Mouse (Mus musculus) neutrophil, adult 5-6 weeks (primary cell): ENCODE measurements at regions not wholly inside any gene's neighbourhood (a gene's known extent, or its start where the extent isn't known, plus 50 kb on each side); places are given as distances from the start of the nearest gene placed in this dataset.

Experiments
- ATAC-seq: fragments of 151-379, 151-347 bp; 2 replicates; pipeline ENCODE4 v1.8.0; 2017; ENCODE audit warnings: mild to moderate bottlenecking, moderate TSS enrichment; ENCODE audit not compliant: insufficient number of reproducible peaks, poor library complexity, low FRiP score, severe bottlenecking; ENCODE audit errors: extremely low read depth

DNA sequence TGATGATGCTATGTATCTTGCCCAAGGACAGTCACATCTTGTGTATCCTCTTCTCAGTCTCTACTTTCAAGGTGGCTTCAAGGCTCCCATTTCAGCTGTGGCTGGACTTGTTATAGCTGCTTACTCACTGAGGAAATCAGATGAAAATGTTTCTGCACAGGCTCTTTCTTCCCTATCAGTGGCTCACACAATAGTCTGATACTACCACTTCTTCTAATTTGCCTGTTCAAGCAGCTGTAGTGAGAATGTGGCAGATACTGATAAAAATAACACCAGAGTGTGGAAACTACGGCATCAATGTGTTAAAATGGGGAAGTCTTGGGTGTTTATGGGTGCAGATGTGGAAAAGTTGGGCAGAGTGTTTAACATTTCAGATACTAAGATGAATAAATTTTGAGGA, 145.9 kb upstream of the Tusc1 start:
- no peak for ATAC-seq

DNA sequence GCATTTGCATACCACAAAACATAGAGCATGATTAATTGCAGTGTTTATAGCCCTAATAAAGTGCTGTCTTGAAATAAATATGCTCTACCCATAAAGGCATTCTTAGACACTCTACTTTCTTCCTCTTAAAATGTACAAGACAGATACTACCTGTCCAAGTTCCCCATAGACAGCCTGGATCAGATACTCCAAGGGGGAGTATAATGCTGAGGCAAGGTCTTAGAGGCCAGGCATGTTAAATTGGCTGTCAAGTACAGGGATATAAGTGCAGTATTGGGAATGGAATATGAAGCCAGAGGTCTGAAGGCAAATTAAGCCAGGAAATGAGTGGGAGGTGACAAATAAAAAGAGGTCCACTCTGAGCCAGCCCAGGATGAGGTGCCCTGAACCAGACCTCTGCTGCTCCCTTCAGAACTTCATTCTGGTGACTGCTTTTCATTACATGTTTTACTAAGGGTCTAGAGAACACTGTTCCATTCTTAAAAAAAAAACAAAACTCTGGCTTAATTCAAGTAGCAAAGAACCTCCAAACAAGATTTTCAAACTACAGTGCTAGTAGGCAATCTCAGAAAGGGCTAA, 142.0 kb upstream of the Tusc1 start:
- ATAC-seq, result no peak

DNA sequence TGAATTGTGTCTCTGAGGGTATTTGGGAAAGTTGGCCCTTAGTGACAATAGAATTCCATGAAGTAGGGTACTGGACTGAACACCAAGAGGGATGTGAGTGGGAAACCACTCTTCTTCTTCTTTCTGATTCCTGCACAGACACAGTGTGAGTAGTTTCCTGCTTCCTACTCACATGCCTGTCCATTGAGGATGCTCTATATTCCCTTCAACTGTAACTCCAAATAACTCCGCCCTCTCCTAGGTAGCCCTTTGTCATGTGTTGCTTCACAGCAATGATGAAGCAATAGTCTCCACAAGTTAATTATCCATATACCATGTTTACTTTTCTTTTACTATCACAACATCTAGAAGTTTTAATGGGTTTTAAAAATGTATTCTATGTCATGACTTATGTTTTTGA, 132.7 kb upstream of the Tusc1 start:
- ATAC-seq, result no peak

DNA sequence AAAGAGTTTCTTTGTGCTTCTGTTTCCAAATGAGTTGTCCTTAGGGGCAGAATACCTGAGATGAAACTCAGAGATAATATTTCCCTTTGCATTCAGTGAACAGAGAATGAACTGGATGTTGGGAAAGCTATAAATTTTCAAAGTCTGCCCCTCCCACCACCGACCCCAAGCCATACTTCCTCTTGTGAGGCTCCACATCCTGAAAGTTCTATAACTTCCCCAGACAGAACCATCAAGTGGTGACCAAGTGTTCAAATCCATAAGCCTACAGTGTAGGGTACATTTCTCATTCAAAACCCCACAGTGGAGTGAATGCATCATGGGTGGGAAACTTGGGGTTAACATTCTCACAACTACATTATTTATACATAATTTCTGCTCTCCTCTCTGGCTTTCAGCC, 132.1 kb upstream of the Tusc1 start:
- no peak for ATAC-seq

DNA sequence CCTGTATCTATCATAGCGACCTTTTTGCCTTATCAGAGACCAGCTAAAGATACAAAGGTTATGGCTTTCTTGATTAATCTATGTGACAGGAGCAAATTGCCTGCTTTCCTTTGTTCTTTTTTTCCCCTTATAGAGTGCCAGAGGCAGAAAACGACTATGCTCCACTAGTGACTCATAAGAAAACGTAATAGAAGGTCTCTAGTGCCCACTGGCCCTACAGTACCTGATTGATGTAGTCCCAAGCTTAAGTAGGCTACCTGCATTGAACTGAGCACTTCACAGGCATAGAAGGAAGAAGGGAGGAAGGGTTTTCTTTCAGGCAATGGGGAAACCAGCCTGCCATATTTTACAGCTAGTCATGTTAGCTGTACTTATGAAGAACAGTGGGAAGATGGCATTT, 116.0 kb upstream of the Tusc1 start:
- ATAC-seq, result no peak

DNA sequence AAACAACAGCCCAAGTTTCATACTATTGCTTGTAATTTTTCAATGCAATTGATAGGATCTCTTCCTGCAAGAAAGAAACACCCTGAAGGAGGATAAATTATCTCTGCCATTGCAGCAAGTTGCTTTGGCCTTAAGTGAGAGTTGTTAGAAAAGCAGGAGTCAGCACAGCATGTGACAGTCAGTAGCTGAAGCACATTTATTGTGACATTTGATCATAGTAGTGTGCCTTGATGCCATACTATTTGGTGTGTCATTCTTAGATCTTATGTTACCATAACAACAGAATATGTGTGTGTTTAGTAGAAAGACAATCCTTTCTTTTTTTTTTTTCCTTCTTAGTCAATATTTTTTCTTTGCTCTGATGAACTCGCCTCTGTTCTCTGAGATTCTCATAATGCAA, 115.5 kb upstream of the Tusc1 start:
- no peak for ATAC-seq

DNA sequence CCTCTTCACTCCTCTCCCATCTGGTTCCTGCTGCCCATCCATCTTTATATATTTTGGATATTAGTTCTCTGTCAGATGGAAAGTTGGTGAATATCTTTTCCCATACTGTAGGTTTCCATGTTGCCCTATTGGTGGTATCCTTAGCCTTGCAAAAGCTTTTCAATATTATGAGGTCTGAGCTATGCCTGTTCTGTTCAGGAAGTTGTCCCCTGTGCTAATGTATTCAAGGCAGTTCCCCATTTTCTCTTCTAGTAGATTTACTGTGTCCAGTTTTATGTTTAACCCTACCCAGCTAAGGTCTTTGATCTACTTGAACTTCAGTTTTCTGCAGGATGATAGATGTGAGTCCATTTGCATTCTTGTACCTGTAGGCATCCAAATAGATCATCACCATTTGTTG, 109.4 kb upstream of the Tusc1 start:
- no peak for ATAC-seq

DNA sequence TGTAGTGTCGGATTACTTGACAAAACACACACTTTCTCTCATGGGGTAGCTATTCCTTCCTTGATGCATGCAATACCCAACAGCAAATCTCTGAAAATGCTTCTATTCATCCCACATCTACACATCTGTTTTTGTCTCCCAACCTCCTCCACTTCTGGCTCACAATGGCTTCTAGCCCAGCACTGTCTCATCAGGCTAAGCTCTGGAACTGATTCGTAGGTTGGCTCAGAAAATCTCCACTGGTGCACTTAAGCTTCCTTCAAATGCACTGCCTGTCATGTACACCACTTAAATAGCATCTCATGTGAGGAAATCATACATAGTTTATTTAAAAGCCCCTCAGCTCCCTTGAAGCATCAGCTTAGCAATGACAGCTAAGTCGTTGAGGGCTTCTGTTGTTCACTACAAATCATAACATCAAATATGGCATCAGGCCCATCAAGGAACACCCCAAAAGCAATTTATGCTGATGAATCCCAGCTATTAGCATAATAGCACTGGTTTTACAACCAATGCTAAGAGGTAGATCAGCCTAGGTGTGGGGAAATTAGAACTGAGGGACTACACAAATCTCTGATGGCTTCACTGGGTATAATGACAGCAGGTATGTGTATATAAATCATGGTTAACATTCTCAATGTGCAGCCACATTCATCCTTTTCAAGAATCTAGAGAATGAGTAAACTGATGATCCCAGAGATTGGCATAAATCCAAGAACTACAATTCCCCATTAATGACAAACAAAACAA, 103.5 kb upstream of the Tusc1 start:
- ATAC-seq, result no peak

DNA sequence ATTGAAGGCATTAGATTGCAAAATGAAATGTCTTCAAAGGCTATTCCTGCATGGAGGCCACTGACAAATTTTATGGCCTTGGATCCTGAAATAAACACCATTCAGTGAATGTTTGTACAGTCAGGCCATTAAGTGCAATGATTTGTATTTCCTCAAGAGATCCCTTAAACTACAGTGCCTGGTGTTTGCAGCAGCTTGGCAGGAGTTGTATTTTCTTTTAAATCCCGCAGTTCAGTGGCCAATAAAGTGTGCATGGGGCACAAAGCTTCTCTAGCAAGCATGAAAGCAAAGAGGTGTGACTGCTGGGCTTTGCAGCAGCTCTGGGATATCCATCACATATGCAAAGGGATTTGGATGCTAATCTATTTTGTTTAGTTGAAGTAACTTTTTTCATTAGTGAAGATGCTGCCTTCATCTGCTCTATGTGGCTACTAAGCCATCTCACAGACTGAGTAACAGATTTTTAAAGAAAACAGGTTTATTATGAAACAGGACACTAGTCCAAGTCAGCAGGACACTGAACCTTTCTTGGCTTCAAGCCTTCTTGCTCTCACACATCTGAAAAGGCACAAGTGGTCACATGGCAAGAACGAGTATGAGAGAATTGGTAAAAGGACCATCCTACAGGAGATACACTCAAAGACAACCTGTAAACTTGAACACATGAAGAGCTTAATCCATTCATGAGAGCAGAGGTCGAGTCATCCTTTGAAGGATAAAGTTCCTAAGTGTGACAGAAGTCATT, 102.2 kb upstream of the Tusc1 start:
- no peak for ATAC-seq

DNA sequence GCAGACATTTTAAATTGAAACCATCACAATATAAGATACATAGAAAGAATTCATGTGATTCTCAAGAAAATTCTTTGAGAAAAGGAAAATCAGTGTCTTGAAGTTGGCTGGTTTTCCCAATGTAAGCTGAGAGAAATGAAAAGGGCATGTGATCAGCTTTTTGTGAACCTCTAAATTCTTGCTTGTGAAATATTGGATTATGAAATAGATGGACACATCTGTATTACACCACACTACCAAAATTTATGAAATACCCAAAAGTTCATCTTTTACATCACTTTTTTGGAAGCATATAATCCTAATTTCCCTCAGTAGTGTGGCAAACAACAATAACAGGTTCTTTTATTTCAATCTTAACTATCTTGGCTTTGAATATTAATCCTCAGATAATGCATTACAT, 77.4 kb upstream of the Tusc1 start:
- no peak for ATAC-seq

DNA sequence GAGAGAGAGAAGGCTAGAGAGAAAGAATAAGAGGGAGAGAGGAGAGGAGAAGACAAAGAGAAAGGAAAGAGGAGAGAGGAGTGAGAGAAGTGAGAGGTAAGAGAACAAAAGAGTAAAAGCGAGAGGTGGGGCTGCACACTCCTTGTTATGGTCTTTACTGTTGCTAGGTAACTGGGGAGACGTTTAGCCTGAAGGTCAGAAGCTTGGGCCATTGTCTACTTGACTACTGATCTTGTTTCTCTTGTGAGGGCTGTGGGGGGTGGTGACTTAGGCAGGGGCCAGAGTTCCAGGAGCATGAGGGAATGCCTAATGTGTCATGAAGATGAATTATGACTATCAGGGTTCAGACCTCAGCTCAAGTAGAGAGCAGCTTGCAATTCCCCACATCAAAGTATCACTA, 71.6 kb upstream of the Tusc1 start:
- ATAC-seq, result no peak

DNA sequence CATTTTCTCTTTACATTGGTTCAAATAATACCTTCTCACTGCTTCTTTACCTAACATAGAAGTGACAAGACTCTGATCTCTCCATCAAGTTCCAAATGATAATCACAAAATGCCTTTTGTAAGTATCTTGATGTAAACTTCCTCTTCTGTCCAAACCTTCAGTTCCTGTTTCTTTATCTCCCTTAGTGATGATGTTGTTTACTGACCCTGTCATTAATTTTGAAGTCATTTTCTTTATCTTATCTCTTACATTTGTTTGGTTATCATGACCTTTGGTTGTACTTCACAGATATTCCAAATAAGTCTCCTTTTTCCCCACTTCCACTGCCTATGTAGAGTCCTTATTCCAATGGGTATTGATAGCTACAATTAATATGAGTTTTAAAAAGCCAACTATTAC, 65.3 kb upstream of the Tusc1 start:
- ATAC-seq, result no peak
